Mouse (Mus musculus): ENCODE data around the gene Olfr370. TPM values are rescaled to one million over a fixed set of nuclear protein-coding genes. Genes with fewer than 3 reads are reported as not detected.
A peak's percentile ranks its signal among the peaks of the same experiment; 100 is the strongest.
"Not testable (repeated sequence)": the region's sequence is repeated elsewhere in the genome, so short reads cannot be mapped to it uniquely, and the experiment has no call there.

Olfr370 gene
- polyA plus RNA-seq (2016; fragmentation: Nextera tagmentation; extraction: Ambion mirVana) = 0.09 and 0.10 TPM in 2 replicates

- Histone ChIP-seq H3K4me1 (no peaks in the 10 kb centered on the region), H3K27me3 (no peaks in the 10 kb centered on the region), H3K27ac (no peak within 1 kb of the TSS), H3K9ac (no peak within 1 kb of the TSS), H3K4me2 (replicated peaks) (no peak within 1 kb of the TSS), H3K36me3 (no peaks in the 10 kb centered on the region), H3K9me3 (replicated peaks) (no peaks in the 10 kb centered on the region), H3K4me3 (no peak within 1 kb of the TSS)
- WGBS = 81% methylated on average over 3 of the region's 3 CpGs
- no peak for ATAC-seq (ENCODE audit: low FRiP score)
These were observed at the start of gene Olfr370 for GRCm38 (mm10) chr8:83535736-83536135. Olfr370 (plus strand) TSS chr8:83535780.

- WGBS = 81% methylated on average over 3 of the region's 3 CpGs
- H3K27me3 ChIP-seq = no peaks in the 10 kb centered on the region
- peaks cover 5% of the 10 kb centered on the region; the same call in 1 of the 2 replicates for H3K9me3 ChIP-seq (replicated peaks)
- no peak for ATAC-seq (ENCODE audit: low FRiP score)
- H3K4me2 ChIP-seq (replicated peaks) = no peak overlapping the region
- no peaks in the 10 kb centered on the region for H3K36me3 ChIP-seq
- no peak overlapping the region for H3K27ac ChIP-seq
- no peak overlapping the region for H3K4me3 ChIP-seq
- H3K4me1 ChIP-seq = no peaks in the 10 kb centered on the region
- H3K9ac ChIP-seq = no peak overlapping the region
These were observed 23.9 kb upstream of the Olfr370 start for GRCm38 (mm10) chr8:83511696-83512095.

GRCm38 (mm10) chr8:83520432-83520831, 15.1 kb upstream of the Olfr370 start:
- Histone ChIP-seq H3K36me3 (no peaks in the 10 kb centered on the region), H3K9ac (no peak overlapping the region), H3K27me3 (no peaks in the 10 kb centered on the region), H3K4me3 (no peak overlapping the region), H3K9me3 (replicated peaks) (no peaks in the 10 kb centered on the region), H3K27ac (no peak overlapping the region), H3K4me1 (no peaks in the 10 kb centered on the region), H3K4me2 (replicated peaks) (no peak overlapping the region)
- 79% methylated on average over 3 of the region's 3 CpGs for WGBS
- ATAC-seq (ENCODE audit: low FRiP score) = no peak

GRCm38 (mm10) chr8:83520907-83521306, 14.7 kb upstream of the Olfr370 start:
- 78% methylated on average over 3 of the region's 3 CpGs for WGBS
- H3K4me3 ChIP-seq; H3K4me2 ChIP-seq (replicated peaks); H3K9me3 ChIP-seq (replicated peaks); H3K4me1 ChIP-seq; H3K27ac ChIP-seq; H3K27me3 ChIP-seq; ATAC-seq (ENCODE audit: low FRiP score); H3K9ac ChIP-seq; H3K36me3 ChIP-seq: not testable (repeated sequence)

- 42% methylated on average over 1 of the region's 1 CpGs for WGBS
These were observed 14.3 kb upstream of the Olfr370 start for GRCm38 (mm10) chr8:83521310-83521709.

GRCm38 (mm10) chr8:83534802-83535201, 778 bp upstream of the Olfr370 start:
- no peaks in the 10 kb centered on the region for H3K27me3 ChIP-seq
- no peaks in the 10 kb centered on the region for H3K9me3 ChIP-seq (replicated peaks)
- 79% methylated on average over 2 of the region's 2 CpGs for WGBS
- H3K27ac ChIP-seq = no peak overlapping the region
- no peak overlapping the region for H3K4me3 ChIP-seq
- H3K36me3 ChIP-seq = no peaks in the 10 kb centered on the region
- H3K9ac ChIP-seq = no peak overlapping the region
- no peak for ATAC-seq (ENCODE audit: low FRiP score)
- no peak overlapping the region for H3K4me2 ChIP-seq (replicated peaks)
- H3K4me1 ChIP-seq = no peaks in the 10 kb centered on the region

More at GRCm38 (mm10) chr8:83521310-83521709, 14.3 kb upstream of the Olfr370 start:
- Histone ChIP-seq H3K4me1 (no peaks in the 10 kb centered on the region), H3K9ac (no peak overlapping the region), H3K36me3 (no peaks in the 10 kb centered on the region), H3K27ac (no peak overlapping the region), H3K27me3 (no peaks in the 10 kb centered on the region), H3K9me3 (replicated peaks) (no peaks in the 10 kb centered on the region), H3K4me3 (no peak overlapping the region), H3K4me2 (replicated peaks) (no peak overlapping the region)
- ATAC-seq (ENCODE audit: low FRiP score) = no peak

- ATAC-seq (ENCODE audit: low FRiP score) = no peak
- Histone ChIP-seq H3K27ac (no peak overlapping the region), H3K4me3 (no peak overlapping the region), H3K4me2 (replicated peaks) (no peak overlapping the region), H3K9ac (no peak overlapping the region), H3K27me3 (no peaks in the 10 kb centered on the region), H3K9me3 (replicated peaks) (no peaks in the 10 kb centered on the region), H3K4me1 (peaks cover 5% of the 10 kb centered on the region), H3K36me3 (no peaks in the 10 kb centered on the region)
- 81% methylated on average over 3 of the region's 3 CpGs for WGBS
These were observed 27.1 kb downstream of the Olfr370 start for GRCm38 (mm10) chr8:83562669-83563068.

- no peaks in the 10 kb centered on the region for H3K36me3 ChIP-seq
- H3K9me3 ChIP-seq (replicated peaks) = no peaks in the 10 kb centered on the region
- no peak for ATAC-seq (ENCODE audit: low FRiP score)
- no peaks in the 10 kb centered on the region for H3K27me3 ChIP-seq
- H3K9ac ChIP-seq = no peak overlapping the region
- H3K4me2 ChIP-seq (replicated peaks) = no peak overlapping the region
- WGBS = 78% methylated on average over 4 of the region's 4 CpGs
- peaks cover 11% of the 10 kb centered on the region for H3K4me1 ChIP-seq
- H3K4me3 ChIP-seq = no peak overlapping the region
- H3K27ac ChIP-seq = no peak overlapping the region
These were observed 27.7 kb downstream of the Olfr370 start for GRCm38 (mm10) chr8:83563246-83563645.

- H3K27ac ChIP-seq = no peak overlapping the region
- 73% methylated on average over 9 of the region's 9 CpGs for WGBS
- peaks cover 13% of the 10 kb centered on the region for H3K36me3 ChIP-seq
- H3K9ac ChIP-seq = no peak overlapping the region
- no peaks in the 10 kb centered on the region for H3K9me3 ChIP-seq (replicated peaks)
- H3K4me2 ChIP-seq (replicated peaks) = 0 out of 2 replicates have a peak overlapping the region, but pooled peaks have one; percentile 77
- peak; percentile 39; the same call in 1 of the 2 replicates for ATAC-seq (ENCODE audit: low FRiP score)
- no peaks in the 10 kb centered on the region for H3K27me3 ChIP-seq
- peaks cover 14% of the 10 kb centered on the region for H3K4me1 ChIP-seq
- no peak overlapping the region for H3K4me3 ChIP-seq
These were observed 30.3 kb downstream of the Olfr370 start for GRCm38 (mm10) chr8:83565731-83566375.

- H3K27ac ChIP-seq = peak within 1 kb of the TSS; percentile 66
- H3K36me3 ChIP-seq = peaks cover 21% of the 10 kb centered on the region
- peak within 1 kb of the TSS; percentile 77 for H3K4me2 ChIP-seq (replicated peaks)
- peaks cover 14% of the 10 kb centered on the region for H3K4me1 ChIP-seq
- H3K4me3 ChIP-seq = peak within 1 kb of the TSS; percentile 73
- H3K9me3 ChIP-seq (replicated peaks) = no peaks in the 10 kb centered on the region
- H3K9ac ChIP-seq = peak within 1 kb of the TSS; percentile 90
- peak; percentile 90 for ATAC-seq (ENCODE audit: low FRiP score)
- H3K27me3 ChIP-seq = no peaks in the 10 kb centered on the region
- WGBS = under 1% methylated on average over 48 of the region's 48 CpGs
These were observed 31.2 kb downstream of the Olfr370 start, which contains the start of gene Ndufb7 for GRCm38 (mm10) chr8:83566469-83567395. Ndufb7 (plus strand) TSS chr8:83566671.

GRCm38 (mm10) chr8:83567668-83568067, 32.1 kb downstream of the Olfr370 start:
- ATAC-seq (ENCODE audit: low FRiP score) = no peak
- Histone ChIP-seq H3K27ac (no peak overlapping the region), H3K9ac (peak overlapping the region; percentile 90), H3K4me2 (replicated peaks) (peak overlapping the region; percentile 77), H3K36me3 (peaks cover 30% of the 10 kb centered on the region), H3K4me3 (peak overlapping the region; percentile 73), H3K4me1 (peaks cover 14% of the 10 kb centered on the region), H3K27me3 (no peaks in the 10 kb centered on the region), H3K9me3 (replicated peaks) (no peaks in the 10 kb centered on the region)
- 65% methylated on average over 3 of the region's 3 CpGs for WGBS

- H3K27me3 ChIP-seq = no peaks in the 10 kb centered on the region
- H3K9ac ChIP-seq = peak overlapping the region; percentile 90
- no peak overlapping the region for H3K4me3 ChIP-seq
- H3K27ac ChIP-seq = no peak overlapping the region
- H3K4me1 ChIP-seq = peaks cover 14% of the 10 kb centered on the region
- peaks cover 35% of the 10 kb centered on the region for H3K36me3 ChIP-seq
- ATAC-seq (ENCODE audit: low FRiP score) = no peak
- H3K9me3 ChIP-seq (replicated peaks) = no peaks in the 10 kb centered on the region
- H3K4me2 ChIP-seq (replicated peaks) = peak overlapping the region; percentile 77; the same call in 1 of the 2 replicates
- 76% methylated on average over 5 of the region's 5 CpGs for WGBS
These were observed 32.5 kb downstream of the Olfr370 start for GRCm38 (mm10) chr8:83568128-83568527.
